Mouse (Mus musculus): Measurements from ENCODE around the gene Glyat. TPM values are rescaled to one million over a fixed set of nuclear protein-coding genes. Genes with fewer than 3 reads are reported as not detected.
"Not testable (repeated sequence)": the region's sequence is repeated elsewhere in the genome, so short reads cannot be mapped to it uniquely, and the experiment has no call there.

The Glyat gene
- polyA plus RNA-seq, 1 experiment from 2014 or later, result not detected

DNA sequence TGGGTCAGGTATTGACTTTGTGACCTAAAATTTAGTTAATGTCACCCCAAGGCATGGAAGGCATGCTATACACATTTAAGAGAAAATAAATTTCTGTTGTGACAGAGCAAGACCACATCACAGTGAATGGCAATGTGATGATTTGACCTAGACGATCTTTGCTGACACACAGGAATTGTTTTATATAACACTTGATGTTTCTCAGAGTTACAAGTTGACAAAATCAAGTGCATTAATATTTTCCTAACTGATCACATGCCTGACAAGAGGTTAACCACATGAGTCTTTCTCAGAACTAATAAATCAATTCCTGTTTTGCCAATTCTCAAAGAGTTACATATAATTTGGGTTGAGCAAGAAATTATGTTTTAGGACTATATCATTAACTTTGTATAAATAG, 19.5 kb upstream of the Glyat start:
- no peaks in the 10 kb centered on the region for H3K27me3 ChIP-seq
- H3K4me2 ChIP-seq, result no peak overlapping the region
- ATAC-seq, result no peak
- no peak overlapping the region for H3K27ac ChIP-seq
- no peak overlapping the region for H3K9ac ChIP-seq
- no peaks in the 10 kb centered on the region for H3K36me3 ChIP-seq (ENCODE audit: poor library complexity, severe bottlenecking)
- WGBS, result 82% methylated on average over 1 of the region's 1 CpGs
- no peak overlapping the region for H3K4me3 ChIP-seq
- H3K4me1 ChIP-seq, result no peaks in the 10 kb centered on the region
- H3K9me3 ChIP-seq (replicated peaks), result no peaks in the 10 kb centered on the region

- Histone ChIP-seq H3K4me2 (no peak overlapping the region), H3K36me3 (ENCODE audit: poor library complexity, severe bottlenecking) (no peaks in the 10 kb centered on the region), H3K9ac (no peak overlapping the region), H3K4me1 (no peaks in the 10 kb centered on the region), H3K27me3 (no peaks in the 10 kb centered on the region), H3K4me3 (no peak overlapping the region), H3K9me3 (replicated peaks) (no peaks in the 10 kb centered on the region), H3K27ac (no peak overlapping the region)
- WGBS, result 84% methylated on average over 3 of the region's 3 CpGs
- ATAC-seq, result no peak
These were observed 1.2 kb downstream of the Glyat start for GRCm38 (mm10) chr19:12634259-12634658.

- no peak overlapping the region for H3K9ac ChIP-seq
- H3K4me2 ChIP-seq, result no peak overlapping the region
- H3K27me3 ChIP-seq, result no peaks in the 10 kb centered on the region
- no peaks in the 10 kb centered on the region for H3K36me3 ChIP-seq (ENCODE audit: poor library complexity, severe bottlenecking)
- WGBS, result 92% methylated on average over 4 of the region's 4 CpGs
- no peaks in the 10 kb centered on the region for H3K9me3 ChIP-seq (replicated peaks)
- no peak overlapping the region for H3K27ac ChIP-seq
- no peak for ATAC-seq
- H3K4me1 ChIP-seq, result no peaks in the 10 kb centered on the region
- H3K4me3 ChIP-seq, result no peak overlapping the region
These were observed 1.9 kb downstream of the Glyat start for GRCm38 (mm10) chr19:12634963-12635362.

DNA sequence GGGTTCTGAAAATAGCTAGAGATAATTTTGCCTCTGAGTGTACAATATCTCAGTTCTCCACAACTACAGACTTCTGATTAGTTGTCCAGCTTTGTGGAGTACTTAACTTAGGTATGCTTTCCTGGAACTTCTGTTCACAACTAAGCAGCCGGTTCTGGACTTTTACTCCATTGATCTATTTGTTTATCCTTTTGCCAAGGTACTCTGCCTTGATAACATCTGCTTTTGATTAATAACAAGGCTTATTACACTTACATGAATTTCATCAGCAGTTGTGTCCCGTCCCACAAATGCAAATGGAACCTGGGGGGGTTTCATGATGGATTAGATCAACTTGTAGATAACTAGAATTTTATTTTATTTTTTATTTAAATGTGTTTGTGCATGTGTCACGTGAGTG, 3.8 kb downstream of the Glyat start:
- no peak overlapping the region for H3K9ac ChIP-seq
- no peak overlapping the region for H3K4me2 ChIP-seq
- no peak for ATAC-seq
- H3K36me3 ChIP-seq (ENCODE audit: poor library complexity, severe bottlenecking), result no peaks in the 10 kb centered on the region
- no peaks in the 10 kb centered on the region for H3K27me3 ChIP-seq
- no peak overlapping the region for H3K27ac ChIP-seq
- 79% methylated on average over 3 of the region's 3 CpGs for WGBS
- H3K4me3 ChIP-seq, result no peak overlapping the region
- no peaks in the 10 kb centered on the region for H3K9me3 ChIP-seq (replicated peaks)
- H3K4me1 ChIP-seq, result no peaks in the 10 kb centered on the region

- no peaks in the 10 kb centered on the region for H3K4me1 ChIP-seq
- no peak overlapping the region for H3K4me2 ChIP-seq
- no peaks in the 10 kb centered on the region for H3K9me3 ChIP-seq (replicated peaks)
- no peaks in the 10 kb centered on the region for H3K36me3 ChIP-seq (ENCODE audit: poor library complexity, severe bottlenecking)
- H3K4me3 ChIP-seq, result no peak overlapping the region
- ATAC-seq, result no peak
- H3K9ac ChIP-seq, result no peak overlapping the region
- WGBS, result 89% methylated on average over 1 of the region's 1 CpGs
- H3K27ac ChIP-seq, result no peak overlapping the region
- H3K27me3 ChIP-seq, result no peaks in the 10 kb centered on the region
These were observed 4.9 kb downstream of the Glyat start for GRCm38 (mm10) chr19:12638049-12638448.

DNA sequence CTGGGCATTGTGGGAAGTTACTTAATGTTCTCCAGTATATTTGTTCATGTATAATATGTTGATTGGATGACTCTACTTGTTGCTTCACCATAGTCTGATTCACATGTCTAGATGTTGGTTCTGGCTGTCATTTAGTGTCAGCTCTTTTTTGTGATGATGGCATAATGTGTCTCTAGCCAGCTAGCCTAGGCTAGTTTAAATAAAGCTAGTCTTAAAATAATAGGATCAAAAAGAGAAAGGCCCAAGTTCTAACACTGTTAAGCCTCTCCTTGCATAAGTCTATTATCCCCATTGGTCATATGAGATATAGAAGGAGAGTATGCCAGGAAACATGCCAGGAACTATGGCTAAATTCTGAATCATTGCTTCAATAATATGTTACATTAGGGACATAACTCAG, 16.4 kb downstream of the Glyat start:
- Histone ChIP-seq H3K27ac (no peak overlapping the region), H3K27me3 (no peaks in the 10 kb centered on the region), H3K4me2 (no peak overlapping the region), H3K9ac (no peak overlapping the region), H3K4me3 (no peak overlapping the region), H3K4me1 (no peaks in the 10 kb centered on the region), H3K9me3 (replicated peaks) (no peaks in the 10 kb centered on the region), H3K36me3 (ENCODE audit: poor library complexity, severe bottlenecking) (no peaks in the 10 kb centered on the region)
- ATAC-seq, result no peak

- no peaks in the 10 kb centered on the region for H3K36me3 ChIP-seq (ENCODE audit: poor library complexity, severe bottlenecking)
- no peak overlapping the region for H3K4me3 ChIP-seq
- H3K9ac ChIP-seq, result no peak overlapping the region
- no peak overlapping the region for H3K27ac ChIP-seq
- peaks cover 5% of the 10 kb centered on the region for H3K9me3 ChIP-seq (replicated peaks)
- no peaks in the 10 kb centered on the region for H3K27me3 ChIP-seq
- no peak for ATAC-seq
- H3K4me1 ChIP-seq, result no peaks in the 10 kb centered on the region
- 68% methylated on average over 1 of the region's 1 CpGs for WGBS
- H3K4me2 ChIP-seq, result no peak overlapping the region
These were observed 33.0 kb downstream of the Glyat start for GRCm38 (mm10) chr19:12666156-12666555.

- H3K4me3 ChIP-seq; ATAC-seq; H3K4me2 ChIP-seq; H3K36me3 ChIP-seq (ENCODE audit: poor library complexity, severe bottlenecking); H3K4me1 ChIP-seq; H3K9ac ChIP-seq; H3K27ac ChIP-seq; H3K9me3 ChIP-seq (replicated peaks); H3K27me3 ChIP-seq: not testable (repeated sequence)
- 98% methylated on average over 3 of the region's 3 CpGs for WGBS
These were observed 35.5 kb downstream of the Glyat start for GRCm38 (mm10) chr19:12668601-12669000.

DNA sequence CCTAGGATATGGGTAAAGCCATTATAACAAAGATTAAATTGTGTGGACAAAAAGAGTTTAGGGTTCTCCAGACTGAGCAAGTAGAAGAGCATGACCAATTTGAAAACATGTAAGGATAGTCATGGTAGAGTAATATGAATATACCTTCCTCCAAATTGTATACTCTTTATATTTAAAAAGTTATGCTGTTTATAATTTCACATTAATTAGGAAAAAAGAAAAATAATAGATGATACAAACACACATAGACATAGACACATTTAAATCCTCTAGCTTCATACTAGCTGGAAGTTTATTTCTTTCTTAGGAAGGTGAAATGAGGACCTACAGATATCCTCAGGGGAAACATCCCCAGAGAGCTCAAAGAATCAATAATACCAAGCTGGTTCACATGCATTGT, 37.0 kb downstream of the Glyat start, which contains the start of gene Olfr1442:
TSS of gene Olfr1442 (plus strand) at position 301 of the 400 bp plus-strand sequence.
- ATAC-seq, result no peak
- Histone ChIP-seq H3K27ac (no peak within 1 kb of the TSS), H3K4me1 (no peaks in the 10 kb centered on the region), H3K36me3 (ENCODE audit: poor library complexity, severe bottlenecking) (no peaks in the 10 kb centered on the region), H3K27me3 (no peaks in the 10 kb centered on the region), H3K4me2 (no peak within 1 kb of the TSS), H3K9ac (no peak within 1 kb of the TSS), H3K4me3 (no peak within 1 kb of the TSS), H3K9me3 (replicated peaks) (no peaks in the 10 kb centered on the region)

- Histone ChIP-seq H3K4me2 (no peak overlapping the region), H3K9ac (no peak overlapping the region), H3K4me1 (no peaks in the 10 kb centered on the region), H3K9me3 (replicated peaks) (no peaks in the 10 kb centered on the region), H3K36me3 (ENCODE audit: poor library complexity, severe bottlenecking) (no peaks in the 10 kb centered on the region), H3K4me3 (no peak overlapping the region), H3K27me3 (no peaks in the 10 kb centered on the region), H3K27ac (no peak overlapping the region)
- WGBS, result 91% methylated on average over 4 of the region's 4 CpGs
- ATAC-seq, result no peak
These were observed 37.9 kb downstream of the Glyat start for GRCm38 (mm10) chr19:12671051-12671450.

GRCm38 (mm10) chr19:12677812-12678211, 44.7 kb downstream of the Glyat start, which contains the start of gene Olfr1443:
Olfr1443 (plus strand) TSS chr19:12678112.
- no peak within 1 kb of the TSS for H3K9ac ChIP-seq

DNA sequence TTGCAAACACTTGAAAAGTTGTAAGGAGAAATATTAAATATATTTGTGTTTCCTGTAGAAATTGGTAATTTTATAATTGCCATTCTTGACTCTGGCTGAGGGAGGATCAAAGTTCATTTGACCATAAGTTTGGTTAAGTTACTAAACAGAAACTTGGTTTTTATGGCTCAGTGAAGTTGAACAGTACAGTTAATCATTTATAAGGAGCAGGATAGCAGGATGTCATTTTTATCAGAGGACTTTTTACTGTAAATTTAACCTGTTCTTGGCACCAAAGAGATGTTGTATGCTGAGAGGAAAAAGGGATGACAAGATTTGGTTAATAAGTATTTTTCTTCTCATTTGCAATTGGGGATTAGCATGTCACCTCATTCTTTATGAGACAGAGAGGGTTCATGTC, 51.5 kb downstream of the Glyat start:
- no peaks in the 10 kb centered on the region for H3K9me3 ChIP-seq (replicated peaks)
- no peak for ATAC-seq
- H3K27ac ChIP-seq, result no peak overlapping the region
- no peak overlapping the region for H3K9ac ChIP-seq
- no peaks in the 10 kb centered on the region for H3K36me3 ChIP-seq (ENCODE audit: poor library complexity, severe bottlenecking)
- H3K4me3 ChIP-seq, result no peak overlapping the region
- no peaks in the 10 kb centered on the region for H3K4me1 ChIP-seq
- no peak overlapping the region for H3K4me2 ChIP-seq
- H3K27me3 ChIP-seq, result no peaks in the 10 kb centered on the region

More at GRCm38 (mm10) chr19:12677812-12678211, 44.7 kb downstream of the Glyat start, which contains the start of gene Olfr1443:
- Histone ChIP-seq H3K27ac (no peak within 1 kb of the TSS), H3K9me3 (replicated peaks) (no peaks in the 10 kb centered on the region), H3K4me1 (no peaks in the 10 kb centered on the region), H3K36me3 (ENCODE audit: poor library complexity, severe bottlenecking) (no peaks in the 10 kb centered on the region), H3K4me3 (no peak within 1 kb of the TSS), H3K4me2 (no peak within 1 kb of the TSS), H3K27me3 (no peaks in the 10 kb centered on the region)
- 78% methylated on average over 3 of the region's 3 CpGs for WGBS
- no peak for ATAC-seq

DNA sequence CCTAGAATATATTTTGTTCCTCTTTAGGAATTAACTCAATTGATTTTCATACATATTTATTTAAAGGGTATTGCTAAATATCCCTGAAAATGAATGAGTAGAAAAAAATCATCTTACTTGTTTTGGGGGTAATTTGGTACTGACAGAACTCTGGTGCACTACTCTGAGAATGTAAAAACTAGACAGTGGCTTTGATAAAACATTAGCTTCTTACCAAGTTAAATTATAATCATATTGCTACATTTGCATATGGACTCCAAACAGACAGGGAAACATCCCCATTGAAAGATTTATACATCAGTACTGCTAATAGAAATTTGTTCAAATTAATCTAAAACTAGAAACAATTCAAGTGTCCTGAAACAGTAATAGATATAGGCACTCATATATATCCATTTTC, 52.1 kb downstream of the Glyat start:
- H3K9me3 ChIP-seq (replicated peaks), result no peaks in the 10 kb centered on the region
- no peak overlapping the region for H3K9ac ChIP-seq
- no peaks in the 10 kb centered on the region for H3K27me3 ChIP-seq
- H3K4me3 ChIP-seq, result no peak overlapping the region
- H3K4me2 ChIP-seq, result no peak overlapping the region
- no peak for ATAC-seq
- no peaks in the 10 kb centered on the region for H3K4me1 ChIP-seq
- no peak overlapping the region for H3K27ac ChIP-seq
- no peaks in the 10 kb centered on the region for H3K36me3 ChIP-seq (ENCODE audit: poor library complexity, severe bottlenecking)
